Mouse (Mus musculus) small intestine, adult 2 months (tissue): ENCODE measurements at regions not wholly inside any gene's neighbourhood (a gene's known extent, or its start where the extent isn't known, plus 50 kb on each side); places are given as distances from the start of the nearest gene placed in this dataset.

Source experiments
- CTCF ChIP-seq: fragments of 200-500 bp; IDR thresholded peaks from 2 replicates; pipeline ENCODE4 v1.5.1; 2012; ENCODE audit warnings: low read depth, mild to moderate bottlenecking, control low read depth, inconsistent platforms, low read length, moderate library complexity, mixed read lengths; ENCODE audit not compliant: insufficient replicate concordance, insufficient read length; ENCODE audit errors: extremely low read depth
- POLR2A ChIP-seq: fragments of 200-500 bp; IDR thresholded peaks from 2 replicates; pipeline ENCODE4 v1.6.1; 2012; ENCODE audit warnings: low read depth, mild to moderate bottlenecking, control low read depth, inconsistent platforms, low read length, moderate library complexity

GRCm38 (mm10) chr8:26353476-26353875 lies 234.1 kb downstream of the Gm45692 start:
- no peak for TF ChIP-seq POLR2A
- TF ChIP-seq CTCF: no peak
